Mouse (Mus musculus): ENCODE measurements at regions not wholly inside any gene's neighbourhood (a gene's known extent, or its start where the extent isn't known, plus 50 kb on each side); places are given as distances from the start of the nearest gene placed in this dataset.

DNA sequence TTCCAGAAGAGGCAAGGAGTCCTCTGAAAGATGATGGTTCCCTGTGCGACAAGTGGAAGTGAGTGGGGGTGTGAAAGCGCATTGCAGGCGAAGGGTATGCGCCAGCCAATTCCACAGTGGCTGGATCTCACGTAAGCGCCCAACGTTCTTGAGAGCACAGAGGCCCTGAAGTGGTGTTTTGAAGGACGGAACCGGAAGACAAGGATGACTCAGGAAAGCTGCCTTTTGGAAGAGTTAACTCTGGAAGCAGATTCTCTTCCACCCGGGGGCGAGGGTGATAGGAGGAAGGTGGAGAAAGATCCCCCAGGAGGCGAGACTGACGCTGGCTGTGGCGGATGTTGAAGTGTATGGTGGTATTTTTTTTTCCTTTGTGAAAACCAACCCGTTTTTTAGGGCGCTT is 101.9 kb upstream of the Hs3st2 start:
- no peak for TF ChIP-seq CTCF (IDR thresholded peaks at IDR 0.05; ENCODE audit: low read depth)
- WGBS: 64% methylated on average over 16 of the region's 16 CpGs
- ATAC-seq (ENCODE audit: insufficient read depth): no peak
- no peak overlapping the region for H3K4me3 ChIP-seq (ENCODE audit: low read depth, low read length)
- no peaks in the 10 kb centered on the region for H3K27me3 ChIP-seq (ENCODE audit: insufficient read depth, low read length)
- H3K9me3 ChIP-seq (ENCODE audit: low read depth, low read length): no peaks in the 10 kb centered on the region
- no peak for DNase-seq
- H3K4me1 ChIP-seq (ENCODE audit: insufficient read depth): no peaks in the 10 kb centered on the region
- H3K27ac ChIP-seq (ENCODE audit: low read depth): no peak overlapping the region
- H3K9ac ChIP-seq: no peak overlapping the region
- no peak overlapping the region for H3K4me2 ChIP-seq
- no peaks in the 10 kb centered on the region for H3K36me3 ChIP-seq (ENCODE audit: insufficient read depth)

DNA sequence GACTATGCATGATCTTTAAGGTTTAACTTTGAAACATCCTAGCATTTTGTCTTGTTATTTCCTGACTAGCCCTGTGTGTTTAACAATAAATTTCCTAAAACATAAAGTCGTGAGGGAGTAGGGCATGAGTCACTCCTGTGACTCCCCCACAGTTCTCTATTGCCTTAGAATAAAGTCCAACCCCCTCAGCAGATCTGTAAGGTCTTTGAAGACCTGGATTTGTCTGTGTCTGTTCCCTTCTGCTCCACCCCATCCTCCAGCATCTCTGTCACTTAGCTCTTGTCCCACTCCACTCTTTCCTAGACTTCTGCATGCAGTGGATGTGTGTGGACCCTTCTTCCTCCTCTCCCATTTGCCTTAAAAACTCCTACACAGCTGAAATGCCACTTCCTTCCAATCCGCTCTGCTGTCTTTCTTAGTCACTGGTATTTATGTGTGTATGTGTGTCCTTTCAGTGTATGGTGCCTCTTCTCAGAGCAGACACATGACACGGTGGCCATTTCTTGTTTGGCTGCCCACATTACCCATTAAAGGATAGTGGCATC is 95.4 kb upstream of the Hs3st2 start:
- H3K4me1 ChIP-seq (ENCODE audit: insufficient read depth): no peaks in the 10 kb centered on the region
- 74% methylated on average over 3 of the region's 3 CpGs for WGBS
- TF ChIP-seq CTCF (IDR thresholded peaks at IDR 0.05; ENCODE audit: low read depth): no peak
- H3K9me3 ChIP-seq (ENCODE audit: low read depth, low read length): no peaks in the 10 kb centered on the region
- H3K4me2 ChIP-seq: no peak overlapping the region
- no peak overlapping the region for H3K27ac ChIP-seq (ENCODE audit: low read depth)
- no peak overlapping the region for H3K9ac ChIP-seq
- H3K27me3 ChIP-seq (ENCODE audit: insufficient read depth, low read length): no peaks in the 10 kb centered on the region
- H3K4me3 ChIP-seq (ENCODE audit: low read depth, low read length): no peak overlapping the region
- ATAC-seq (ENCODE audit: insufficient read depth) (no peak), DNase-seq (no peak)
- H3K36me3 ChIP-seq (ENCODE audit: insufficient read depth): no peaks in the 10 kb centered on the region

DNA sequence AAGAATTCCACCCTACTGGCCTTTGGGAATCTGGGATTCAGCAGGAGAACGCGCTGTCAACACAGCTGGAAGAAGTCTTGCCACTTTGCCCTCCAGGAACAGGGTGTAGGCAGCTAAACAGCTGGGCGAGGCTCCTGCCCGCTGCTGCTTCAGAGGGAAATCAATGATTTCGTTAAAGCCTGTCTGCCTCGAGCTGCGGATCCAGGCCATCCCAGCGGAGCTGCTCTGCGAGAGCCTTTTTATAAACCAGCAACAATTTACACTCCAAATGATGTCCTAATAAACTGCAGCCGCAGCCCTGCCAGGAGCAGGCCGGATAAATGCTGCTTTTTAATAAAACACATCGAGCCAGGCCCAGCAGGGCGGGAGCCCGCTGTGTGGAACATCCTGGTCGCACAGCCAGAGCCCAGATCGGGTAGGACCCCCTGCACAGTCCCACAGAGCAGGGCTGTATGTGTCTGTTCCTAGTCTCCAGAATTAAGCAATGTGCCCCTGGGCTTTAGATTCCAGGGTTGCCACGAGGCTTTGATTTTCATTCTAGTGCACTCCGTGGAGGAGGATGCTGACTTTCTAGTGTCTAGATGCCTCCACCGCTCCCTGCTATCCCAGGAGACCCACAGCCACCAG is 78.6 kb upstream of the Hs3st2 start:
- no peaks in the 10 kb centered on the region for H3K36me3 ChIP-seq (ENCODE audit: insufficient read depth)
- H3K4me2 ChIP-seq: no peak overlapping the region
- DNase-seq (no peak), ATAC-seq (ENCODE audit: insufficient read depth) (no peak)
- no peaks in the 10 kb centered on the region for H3K4me1 ChIP-seq (ENCODE audit: insufficient read depth)
- 19% methylated on average over 19 of the region's 19 CpGs for WGBS
- H3K9me3 ChIP-seq (ENCODE audit: low read depth, low read length): no peaks in the 10 kb centered on the region
- no peak overlapping the region for H3K27ac ChIP-seq (ENCODE audit: low read depth)
- H3K27me3 ChIP-seq (ENCODE audit: insufficient read depth, low read length): no peaks in the 10 kb centered on the region
- TF ChIP-seq CTCF (IDR thresholded peaks at IDR 0.05; ENCODE audit: low read depth): no peak
- H3K4me3 ChIP-seq (ENCODE audit: low read depth, low read length): no peak overlapping the region
- H3K9ac ChIP-seq: no peak overlapping the region

DNA sequence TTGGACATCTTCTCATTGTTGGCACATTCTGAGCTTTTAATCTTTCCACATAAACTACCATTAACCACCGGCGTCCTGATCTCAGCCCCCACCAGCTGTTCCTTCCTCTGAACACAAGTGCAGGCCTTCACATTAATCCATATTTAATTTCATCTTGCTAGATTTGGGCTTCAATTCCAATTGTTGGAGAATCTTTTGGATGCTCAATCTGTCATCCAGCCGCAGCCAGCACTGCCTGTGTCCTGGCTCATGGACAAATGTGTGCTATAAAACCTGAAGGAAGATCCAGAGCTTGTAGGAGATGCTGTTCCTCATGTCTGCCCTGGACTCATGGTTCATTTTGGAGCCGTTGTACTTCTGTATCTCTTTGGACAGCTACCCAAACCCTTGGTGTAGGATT is 77.1 kb upstream of the Hs3st2 start:
- no peaks in the 10 kb centered on the region for H3K4me1 ChIP-seq (ENCODE audit: insufficient read depth)
- no peak for TF ChIP-seq CTCF (IDR thresholded peaks at IDR 0.05; ENCODE audit: low read depth)
- H3K27me3 ChIP-seq (ENCODE audit: insufficient read depth, low read length): no peaks in the 10 kb centered on the region
- ATAC-seq (ENCODE audit: insufficient read depth) (no peak), DNase-seq (no peak)
- 74% methylated on average over 4 of the region's 4 CpGs for WGBS
- no peak overlapping the region for H3K4me3 ChIP-seq (ENCODE audit: low read depth, low read length)
- no peak overlapping the region for H3K27ac ChIP-seq (ENCODE audit: low read depth)
- no peaks in the 10 kb centered on the region for H3K36me3 ChIP-seq (ENCODE audit: insufficient read depth)
- H3K9ac ChIP-seq: no peak overlapping the region
- no peaks in the 10 kb centered on the region for H3K9me3 ChIP-seq (ENCODE audit: low read depth, low read length)
- H3K4me2 ChIP-seq: no peak overlapping the region

- Histone ChIP-seq H3K9ac (no peak overlapping the region), H3K4me1 (ENCODE audit: insufficient read depth) (no peaks in the 10 kb centered on the region), H3K27me3 (ENCODE audit: insufficient read depth, low read length) (no peaks in the 10 kb centered on the region), H3K36me3 (ENCODE audit: insufficient read depth) (no peaks in the 10 kb centered on the region), H3K27ac (ENCODE audit: low read depth) (no peak overlapping the region), H3K4me3 (ENCODE audit: low read depth, low read length) (no peak overlapping the region), H3K4me2 (no peak overlapping the region), H3K9me3 (ENCODE audit: low read depth, low read length) (no peaks in the 10 kb centered on the region)
- TF ChIP-seq CTCF (IDR thresholded peaks at IDR 0.05; ENCODE audit: low read depth): no peak
- DNase-seq (no peak), ATAC-seq (ENCODE audit: insufficient read depth) (no peak)
- WGBS: 78% methylated on average over 7 of the region's 7 CpGs
Measured at GRCm38 (mm10) chr7:121329274-121329673, 62.4 kb upstream of the Hs3st2 start.

DNA sequence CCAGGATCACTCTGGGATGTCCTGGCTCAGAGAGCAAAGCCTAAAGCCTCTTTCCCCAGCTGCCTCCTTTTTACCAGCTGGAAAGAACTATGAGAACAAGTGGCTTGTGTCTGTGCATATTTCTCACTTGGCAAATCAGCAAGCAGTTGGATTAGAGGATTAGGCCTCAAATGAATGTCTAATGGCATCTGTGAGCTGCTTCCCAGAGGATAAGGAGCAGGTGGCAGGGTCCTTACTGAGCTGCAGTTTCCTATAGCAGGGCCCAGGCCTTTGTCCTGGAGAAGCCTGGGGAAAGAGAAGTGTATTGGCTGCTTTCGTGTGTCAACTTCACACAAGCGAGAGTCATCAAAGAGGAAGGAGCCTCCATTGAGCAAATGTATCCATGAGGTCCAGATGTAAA is 59.1 kb upstream of the Hs3st2 start:
- ATAC-seq (ENCODE audit: insufficient read depth): no peak

DNA sequence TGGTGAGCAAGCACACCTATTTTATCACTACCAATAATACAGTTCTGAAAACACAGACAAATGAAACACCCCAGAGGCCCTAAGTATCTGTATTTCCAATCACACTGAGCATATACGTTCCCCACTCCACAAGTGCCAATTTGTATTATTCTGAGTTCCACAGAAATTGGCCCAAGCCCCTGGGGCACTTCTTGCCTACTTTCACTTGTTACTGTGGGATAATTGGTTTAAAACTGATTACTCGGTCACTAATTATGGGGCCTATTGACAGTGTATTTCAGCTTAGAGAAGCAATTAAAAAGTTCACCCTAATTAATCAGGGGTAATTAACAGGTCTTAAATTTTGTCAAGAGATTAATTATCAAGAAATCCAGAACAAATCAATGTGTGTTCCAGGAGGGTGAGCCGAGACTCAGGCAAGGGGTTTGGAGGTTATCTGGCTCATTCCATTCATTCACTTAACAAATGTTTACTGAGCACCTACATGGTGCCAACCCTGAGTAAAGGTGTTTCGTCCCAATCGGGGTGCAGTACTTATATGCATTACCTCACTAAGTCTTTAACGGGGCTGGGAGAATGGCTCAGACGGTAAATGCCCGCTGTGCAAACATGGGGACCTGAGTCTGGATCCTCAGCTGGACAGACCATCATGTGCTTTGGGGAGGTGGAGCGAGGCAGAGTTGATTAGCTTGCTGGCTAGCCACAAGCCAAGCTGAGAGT is 56.1 kb upstream of the Hs3st2 start:
- Histone ChIP-seq H3K4me1 (ENCODE audit: insufficient read depth) (no peaks in the 10 kb centered on the region), H3K27ac (ENCODE audit: low read depth) (no peak overlapping the region), H3K9ac (no peak overlapping the region), H3K27me3 (ENCODE audit: insufficient read depth, low read length) (no peaks in the 10 kb centered on the region), H3K36me3 (ENCODE audit: insufficient read depth) (no peaks in the 10 kb centered on the region), H3K4me2 (no peak overlapping the region), H3K9me3 (ENCODE audit: low read depth, low read length) (no peaks in the 10 kb centered on the region), H3K4me3 (ENCODE audit: low read depth, low read length) (no peak overlapping the region)
- DNase-seq (no peak), ATAC-seq (ENCODE audit: insufficient read depth) (no peak)
- TF ChIP-seq CTCF (IDR thresholded peaks at IDR 0.05; ENCODE audit: low read depth): no peak
- WGBS: 75% methylated on average over 9 of the region's 9 CpGs

More for the DNA sequence above, 59.1 kb upstream of the Hs3st2 start:
- H3K4me2 ChIP-seq: no peak overlapping the region
- TF ChIP-seq CTCF (IDR thresholded peaks at IDR 0.05; ENCODE audit: low read depth): no peak
- no peaks in the 10 kb centered on the region for H3K36me3 ChIP-seq (ENCODE audit: insufficient read depth)
- H3K4me3 ChIP-seq (ENCODE audit: low read depth, low read length): no peak overlapping the region
- DNase-seq: no peak
- H3K9ac ChIP-seq: no peak overlapping the region
- 73% methylated on average over 2 of the region's 2 CpGs for WGBS
- no peaks in the 10 kb centered on the region for H3K27me3 ChIP-seq (ENCODE audit: insufficient read depth, low read length)
- no peaks in the 10 kb centered on the region for H3K9me3 ChIP-seq (ENCODE audit: low read depth, low read length)
- no peak overlapping the region for H3K27ac ChIP-seq (ENCODE audit: low read depth)
- no peaks in the 10 kb centered on the region for H3K4me1 ChIP-seq (ENCODE audit: insufficient read depth)

All from lung, embryonic 14.5 days (tissue).